Mouse (Mus musculus) frontal cortex, adult (tissue): ENCODE results near the gene Ccdc174.
"Not testable (repeated sequence)": the region's sequence is repeated elsewhere in the genome, so short reads cannot be mapped to it uniquely, and the experiment has no call there.

Source experiments
- ATAC-seq: cut with Nextera tagmentation; 2 replicates; pipeline ENCODE4 v1.9.2; 2017; ENCODE audit warnings: mild to moderate bottlenecking, moderate library complexity, mixed read lengths; ENCODE audit not compliant: low TSS enrichment

Ccdc174 gene

DNA sequence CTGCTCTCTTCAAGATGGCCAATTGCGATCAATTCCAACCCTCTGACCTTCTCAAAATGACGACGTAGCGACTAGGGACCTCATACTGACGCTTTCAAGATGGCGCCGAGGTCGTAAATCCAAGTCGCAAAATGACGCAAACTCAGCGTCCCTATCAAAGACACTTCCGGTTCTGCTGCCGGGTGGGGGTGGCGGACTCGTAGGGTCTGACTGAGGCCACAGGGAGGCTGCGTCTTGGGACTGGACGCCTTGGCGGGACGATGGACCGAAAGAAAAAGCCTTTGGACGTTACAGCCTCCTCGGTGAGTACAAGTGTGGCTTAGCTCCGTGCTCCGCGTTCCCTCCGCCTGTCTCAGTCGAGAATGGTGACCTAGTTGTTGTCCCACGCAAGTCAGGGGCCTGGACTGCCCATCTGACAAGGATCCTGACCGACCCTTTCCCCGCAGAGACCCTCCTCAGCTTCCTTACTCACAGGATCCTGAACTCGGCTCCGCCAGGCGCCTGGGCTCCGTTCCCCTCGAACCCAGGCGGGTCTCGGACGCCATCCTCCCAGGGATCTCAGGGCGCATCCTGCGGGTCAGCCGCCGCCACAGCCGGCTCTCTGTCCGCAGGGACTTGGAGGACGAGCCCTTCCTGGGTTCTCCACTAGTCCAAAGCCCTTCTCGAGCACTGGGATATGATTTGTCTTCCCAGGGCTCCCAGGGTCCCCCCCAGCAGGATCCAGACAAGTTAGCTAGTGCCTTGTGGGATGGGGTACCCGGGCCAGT lies at the start of gene Ccdc174:
TSS of gene Ccdc174 (plus strand) at position 169 of the 767 bp plus-strand sequence.
- ATAC-seq = peak; percentile 99

GRCm38 (mm10) chr6:91832863-91833440 lies 44.9 kb upstream of the Ccdc174 start:
- ATAC-seq = no peak

- ATAC-seq = peak; percentile 87
Measured at GRCm38 (mm10) chr6:91839010-91839871, 38.6 kb upstream of the Ccdc174 start.

- ATAC-seq = no peak
Measured at GRCm38 (mm10) chr6:91842897-91843627, 34.8 kb upstream of the Ccdc174 start.

DNA sequence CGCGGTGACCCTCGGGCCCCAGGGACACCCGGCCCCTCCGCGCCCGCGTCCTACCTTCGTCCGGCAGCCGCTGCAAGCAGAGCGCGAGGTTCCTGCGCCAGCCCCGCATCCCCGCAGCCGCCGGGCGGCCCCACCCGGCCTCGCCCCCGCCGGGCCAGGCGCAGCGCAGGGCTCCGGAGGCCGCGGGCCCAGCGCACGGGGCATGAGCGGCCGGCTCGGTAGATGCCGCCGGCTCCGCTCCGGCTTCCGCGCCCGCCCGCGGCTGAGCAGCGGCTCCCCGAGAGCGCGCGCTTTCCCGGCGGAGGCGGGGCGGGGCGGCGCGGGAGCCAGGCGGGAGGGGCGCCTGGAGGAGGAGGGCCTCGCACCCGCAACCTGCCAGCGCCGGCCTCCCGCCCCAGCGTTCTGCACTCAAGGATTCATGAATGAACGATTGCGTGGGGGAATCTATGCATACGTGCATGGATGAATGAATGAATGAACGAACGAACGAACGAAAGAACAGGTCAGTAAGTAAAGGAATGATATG lies 34.2 kb upstream of the Ccdc174 start:
- peak; percentile 32 for ATAC-seq

- peak; percentile 89 for ATAC-seq
Measured at GRCm38 (mm10) chr6:91852550-91852949, 25.3 kb upstream of the Ccdc174 start.

- no peak for ATAC-seq
Measured at GRCm38 (mm10) chr6:91858339-91858738, 19.5 kb upstream of the Ccdc174 start.

DNA sequence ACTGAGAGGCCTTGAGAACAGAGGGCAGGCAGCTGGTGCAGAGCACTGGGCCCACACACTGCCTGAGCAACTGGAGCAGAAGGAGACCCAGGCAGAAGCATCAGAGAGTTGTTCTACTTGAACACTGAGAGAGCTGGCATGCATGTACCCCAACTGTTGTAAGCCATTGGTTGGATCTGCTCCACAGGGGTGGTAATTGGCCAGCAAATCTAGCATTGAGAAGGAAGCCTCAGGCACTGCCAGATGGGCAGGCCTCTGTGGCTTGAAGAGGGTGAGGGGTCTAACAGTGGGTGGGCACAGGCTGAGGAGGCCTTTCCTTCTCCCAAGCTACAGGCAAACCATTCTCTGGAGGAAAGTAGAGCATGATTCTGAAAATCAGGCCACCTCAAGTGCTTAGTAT lies 15.0 kb upstream of the Ccdc174 start:
- ATAC-seq = no peak

DNA sequence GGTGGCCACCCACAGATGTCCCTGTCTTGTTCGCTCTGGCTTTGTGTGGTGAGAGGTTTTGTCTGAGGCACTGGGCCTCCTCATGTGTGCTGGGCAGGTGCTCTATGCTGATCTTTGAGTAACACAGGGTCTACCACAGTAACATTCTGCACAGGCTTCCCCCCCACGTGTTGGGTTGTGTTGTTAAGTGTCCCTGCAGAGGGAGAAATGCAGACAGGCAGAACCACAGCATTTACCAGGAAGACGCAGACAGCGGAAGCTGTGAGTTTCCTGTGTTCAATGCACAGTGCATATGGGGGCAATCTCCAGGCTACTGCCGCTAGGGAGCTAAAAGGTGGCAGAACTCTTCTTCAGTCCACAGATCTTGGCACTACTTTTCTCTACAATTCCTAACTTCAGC lies 13.3 kb upstream of the Ccdc174 start:
- ATAC-seq = no peak

DNA sequence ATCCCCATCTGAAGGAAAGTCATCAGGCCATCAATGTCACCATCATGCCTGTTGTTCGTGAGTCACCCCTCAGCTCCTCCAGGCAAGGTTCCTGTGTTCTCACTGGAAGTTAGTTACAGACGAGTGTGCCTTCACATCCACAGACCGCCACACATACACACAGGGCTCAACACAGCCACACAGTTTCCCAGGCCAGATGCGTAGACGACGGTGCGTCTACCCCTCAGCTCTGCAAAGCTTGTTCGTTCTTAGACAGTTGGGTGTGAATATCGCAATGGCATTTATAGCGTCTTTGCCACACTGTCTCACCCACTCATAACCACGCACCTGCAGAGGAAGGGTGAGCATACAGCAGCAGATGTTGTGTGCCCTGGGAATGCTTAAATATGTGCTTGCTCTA lies 12.3 kb upstream of the Ccdc174 start:
- ATAC-seq = peak; percentile 96

DNA sequence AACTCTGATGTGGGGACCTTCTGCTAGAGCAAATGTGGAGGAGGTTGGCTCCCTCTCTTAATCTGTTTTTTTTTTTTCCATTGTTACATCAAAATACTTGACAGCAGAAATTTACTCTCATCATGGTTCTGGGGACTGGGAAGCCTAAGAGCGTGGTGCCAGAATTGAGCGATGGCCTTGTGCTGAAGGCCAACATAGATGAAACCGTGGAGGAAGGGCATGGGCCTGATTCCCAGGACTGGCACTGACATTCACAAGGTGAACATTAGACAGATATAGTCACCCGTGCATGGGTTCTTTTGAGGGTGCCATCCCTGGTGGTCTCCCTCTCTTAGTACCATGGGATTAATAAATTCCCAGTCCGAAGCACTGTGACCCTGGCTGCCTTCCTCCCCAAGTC lies 9.8 kb upstream of the Ccdc174 start:
- no peak for ATAC-seq

- no peak for ATAC-seq
Measured at GRCm38 (mm10) chr6:91872781-91873180, 5.1 kb upstream of the Ccdc174 start.

DNA sequence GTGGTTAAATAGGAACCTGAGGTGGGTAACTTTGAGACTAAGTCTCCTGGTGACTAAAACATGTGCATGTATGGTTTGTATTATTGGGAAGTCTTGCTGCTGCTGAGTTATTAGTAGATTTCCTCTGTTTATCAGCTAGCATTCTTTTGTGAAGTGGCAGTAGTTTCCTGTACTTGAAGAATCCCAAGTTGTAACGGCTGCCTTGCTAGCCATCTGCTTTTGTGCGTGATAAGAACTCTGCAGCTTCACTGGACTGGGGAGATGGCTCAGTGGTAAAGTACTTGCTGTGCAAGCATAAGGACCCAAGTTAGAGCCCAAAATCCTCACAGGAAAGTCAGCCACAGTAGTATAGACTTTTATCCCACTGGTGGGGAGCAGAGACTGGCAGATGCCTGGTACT lies 6.0 kb downstream of the Ccdc174 start:
- ATAC-seq = no peak

DNA sequence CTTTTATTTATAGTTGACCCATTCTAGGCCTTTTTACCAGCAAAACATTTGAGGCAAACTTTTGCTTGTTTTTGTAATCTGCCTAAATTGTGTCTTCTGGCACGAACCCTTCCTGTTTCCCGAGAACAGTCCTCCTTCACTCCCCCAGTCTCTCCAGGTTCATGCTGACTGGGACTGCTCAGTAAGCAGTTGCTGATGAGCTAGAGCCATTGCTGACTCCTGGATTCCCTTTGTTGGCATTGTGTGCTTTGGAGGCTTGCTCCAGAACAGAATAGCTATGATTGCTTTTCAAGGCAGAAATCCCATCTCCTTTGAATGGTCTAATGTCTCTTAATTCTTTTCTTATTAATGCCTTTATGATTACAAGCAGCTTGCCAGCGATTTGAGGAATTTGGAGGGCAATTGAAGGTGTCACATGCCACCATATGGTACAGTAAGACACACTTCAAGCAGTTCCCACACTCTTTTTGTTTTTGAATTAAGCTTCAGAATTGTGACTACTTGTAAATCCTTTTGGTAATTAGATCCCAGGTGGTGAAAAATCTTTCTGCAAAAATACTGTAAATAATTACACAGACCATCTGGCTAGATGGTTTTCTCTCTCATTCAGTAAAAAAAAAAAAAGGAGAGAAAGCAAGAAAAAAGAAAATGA lies 11.5 kb downstream of the Ccdc174 start:
- ATAC-seq = no peak; the same call in 1 of the 2 replicates

- no peak for ATAC-seq
Measured at GRCm38 (mm10) chr6:91890615-91891014, 12.8 kb downstream of the Ccdc174 start.

DNA sequence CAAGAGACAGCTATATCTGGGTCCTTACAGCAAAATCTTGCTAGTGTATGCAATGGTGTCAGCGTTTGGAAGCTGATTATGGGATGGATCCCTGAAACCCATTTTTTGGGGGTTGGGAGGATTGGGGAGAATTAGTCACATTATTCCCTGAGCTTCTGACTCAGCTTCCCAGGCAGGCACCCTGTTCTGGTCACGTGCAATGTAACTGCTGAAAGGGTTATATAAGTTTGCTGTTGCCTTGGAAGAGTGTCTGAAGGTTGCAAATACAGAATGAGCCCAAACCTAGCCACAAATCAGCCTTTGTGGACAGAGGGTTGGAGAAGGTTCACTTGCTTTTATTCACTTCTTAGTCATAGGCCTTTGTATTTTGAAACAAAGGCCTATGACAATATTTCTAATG lies 13.9 kb downstream of the Ccdc174 start:
- ATAC-seq = peak; percentile 77; the same call in 1 of the 2 replicates

DNA sequence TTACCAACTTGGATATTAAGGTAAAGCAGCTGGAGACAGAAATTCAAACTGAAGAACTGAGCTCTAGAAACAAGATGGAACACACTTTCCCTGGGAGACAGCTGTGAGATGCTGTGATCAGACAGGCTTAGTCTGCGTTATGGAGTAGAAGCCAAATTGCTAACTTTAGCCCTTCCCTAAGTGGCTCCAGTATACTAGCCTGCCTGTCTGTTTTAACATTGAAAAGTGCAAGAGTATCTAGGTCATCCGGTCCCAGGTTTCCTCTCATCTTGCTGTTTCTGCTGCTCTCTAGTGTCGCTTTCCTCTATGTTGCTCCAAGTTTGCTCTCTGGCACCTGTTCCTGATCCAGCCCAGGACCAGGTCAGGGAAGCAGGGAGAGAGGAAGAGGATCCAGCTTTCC lies 18.9 kb downstream of the Ccdc174 start:
- ATAC-seq = peak; percentile 73

- peak; percentile 62 for ATAC-seq
Measured at GRCm38 (mm10) chr6:91901505-91901904, 23.7 kb downstream of the Ccdc174 start.

- not testable (repeated sequence) for ATAC-seq
Measured at GRCm38 (mm10) chr6:91902509-91902908, 24.7 kb downstream of the Ccdc174 start, which contains the start of gene 4930590J08Rik. 4930590J08Rik (plus strand) TSS chr6:91902809.

DNA sequence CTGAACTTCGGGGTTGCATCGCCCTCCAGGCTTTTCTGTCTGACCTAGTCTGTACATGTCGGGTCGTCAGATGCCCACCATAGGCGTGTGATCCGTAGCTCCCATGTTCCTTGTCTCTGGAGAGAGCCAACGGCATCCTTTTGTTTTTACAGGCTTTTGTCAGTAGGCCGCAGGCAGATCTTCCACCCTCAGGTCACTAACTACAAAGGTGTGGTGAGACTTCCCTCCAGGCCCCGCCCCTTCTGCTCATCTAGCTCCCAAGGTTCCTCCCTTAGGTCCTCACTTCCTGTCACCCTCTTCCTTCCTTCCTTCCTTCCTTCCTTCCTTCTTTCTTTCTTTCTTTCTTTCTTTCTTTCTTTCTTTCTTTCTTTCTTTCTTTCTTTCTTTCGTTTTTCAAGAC lies 36.2 kb downstream of the Ccdc174 start:
- ATAC-seq = no peak

- peak; percentile 96 for ATAC-seq
Measured at GRCm38 (mm10) chr6:91917286-91917685, 39.4 kb downstream of the Ccdc174 start.
